Mouse (Mus musculus): Measurements from ENCODE around the gene Limch1. TPM values are rescaled to one million over a fixed set of nuclear protein-coding genes. Genes with fewer than 3 reads are reported as not detected.

Limch1 gene
- polyA plus RNA-seq, 1 experiment from 2014 or later = 41.5 TPM

DNA sequence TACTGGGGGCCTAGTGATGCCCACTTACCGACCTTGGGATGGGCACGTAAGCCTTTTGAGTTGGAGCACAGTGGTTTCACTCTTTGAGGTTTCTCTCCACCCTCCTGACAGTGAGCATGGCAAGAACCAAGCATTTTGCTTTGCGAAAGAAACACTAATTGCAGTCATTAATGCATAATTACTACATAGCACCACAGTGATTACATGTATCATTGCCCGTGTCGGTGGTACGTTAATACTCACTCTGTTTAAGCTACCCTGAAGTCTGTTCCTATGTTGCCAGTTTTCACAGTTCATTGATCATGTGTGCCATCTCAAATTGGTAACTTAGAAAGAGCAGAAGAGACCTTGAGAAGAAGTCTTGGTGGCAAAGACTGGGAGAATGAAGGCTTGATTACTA lies 127.1 kb downstream of the Limch1 start:
- 92% methylated on average over 6 of the region's 6 CpGs for WGBS
- H3K4me3 ChIP-seq = no peak overlapping the region
- ATAC-seq (ENCODE audit: low FRiP score, low read depth) = no peak

DNA sequence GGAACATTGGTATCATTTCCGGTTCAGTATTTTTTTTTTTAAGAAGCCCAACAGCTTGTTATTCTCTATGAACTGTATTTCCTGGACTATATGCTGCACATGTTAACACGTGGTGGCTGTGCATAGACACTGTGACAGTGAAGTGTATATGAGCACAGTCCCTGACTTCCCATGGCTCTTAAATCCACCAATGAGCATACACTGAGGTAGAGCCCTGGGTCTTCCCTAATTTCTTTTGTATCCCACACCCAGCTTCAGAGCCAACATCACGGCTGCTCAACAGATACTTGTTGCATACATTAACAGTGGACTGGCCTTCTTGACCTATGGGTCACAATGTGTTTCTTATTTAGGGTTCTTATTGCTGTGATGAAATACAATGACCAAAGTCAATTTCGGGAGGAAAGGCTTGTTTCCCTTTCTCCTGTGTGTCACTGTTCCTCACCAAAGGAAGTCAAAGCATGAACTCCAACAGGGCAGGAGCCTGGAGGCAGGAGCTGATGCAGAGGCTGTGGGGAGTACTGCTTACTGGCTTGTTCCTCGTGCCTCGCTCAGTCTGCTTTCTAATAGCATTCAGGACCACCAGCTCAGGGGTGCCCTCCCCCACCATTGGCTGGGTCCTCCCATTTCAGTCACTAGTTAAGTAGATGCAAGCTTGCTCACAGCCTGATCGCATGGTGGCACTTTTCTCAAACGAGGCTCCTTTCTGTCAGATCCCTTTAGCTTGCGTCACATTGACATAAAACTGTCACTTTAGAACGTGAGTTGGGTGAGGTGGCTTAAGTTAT lies 130.6 kb downstream of the Limch1 start:
- Histone ChIP-seq H3K27me3 (no peaks in the 10 kb centered on the region), H3K27ac (replicated peaks) (no peak overlapping the region), H3K4me2 (replicated peaks) (no peak overlapping the region), H3K36me3 (no peaks in the 10 kb centered on the region), H3K9me3 (no peaks in the 10 kb centered on the region), H3K9ac (replicated peaks) (no peak overlapping the region), H3K4me3 (no peak overlapping the region), H3K4me1 (peaks cover 3% of the 10 kb centered on the region; the same call in 1 of the 2 replicates)
- 48% methylated on average over 10 of the region's 10 CpGs for WGBS
- no peak for ATAC-seq (ENCODE audit: low FRiP score, low read depth)

More for the DNA sequence above, 127.1 kb downstream of the Limch1 start:
- no peaks in the 10 kb centered on the region for H3K36me3 ChIP-seq
- peaks cover 3% of the 10 kb centered on the region; the same call in 1 of the 2 replicates for H3K4me1 ChIP-seq
- no peaks in the 10 kb centered on the region for H3K9me3 ChIP-seq
- no peak overlapping the region for H3K9ac ChIP-seq (replicated peaks)
- no peak overlapping the region for H3K27ac ChIP-seq (replicated peaks)
- no peak overlapping the region for H3K4me2 ChIP-seq (replicated peaks)
- no peaks in the 10 kb centered on the region for H3K27me3 ChIP-seq

DNA sequence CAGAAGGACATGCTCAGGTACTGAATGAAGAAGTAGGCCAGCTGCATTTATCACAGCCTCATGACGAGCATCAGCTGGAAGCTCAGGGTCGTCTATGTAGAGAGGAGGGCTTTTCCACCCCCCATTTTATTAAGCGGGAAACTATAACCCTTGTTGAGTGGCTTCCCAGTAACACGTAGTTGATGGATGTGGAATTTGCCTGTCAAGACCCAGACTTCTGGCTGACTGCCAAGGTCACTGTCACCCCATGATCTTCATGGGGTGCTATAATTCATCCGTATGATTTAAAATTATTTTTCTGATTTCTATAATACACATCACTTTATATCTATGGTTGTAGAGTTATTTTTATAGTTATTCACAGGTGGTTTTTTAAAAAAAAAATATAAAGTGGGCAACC lies 131.4 kb downstream of the Limch1 start:
- Histone ChIP-seq H3K4me1 (peaks cover 3% of the 10 kb centered on the region; the same call in 1 of the 2 replicates), H3K27me3 (no peaks in the 10 kb centered on the region), H3K4me3 (no peak overlapping the region), H3K36me3 (no peaks in the 10 kb centered on the region), H3K4me2 (replicated peaks) (no peak overlapping the region), H3K9me3 (no peaks in the 10 kb centered on the region), H3K27ac (replicated peaks) (no peak overlapping the region), H3K9ac (replicated peaks) (no peak overlapping the region)
- WGBS = 83% methylated on average over 5 of the region's 5 CpGs
- ATAC-seq (ENCODE audit: low FRiP score, low read depth) = no peak

DNA sequence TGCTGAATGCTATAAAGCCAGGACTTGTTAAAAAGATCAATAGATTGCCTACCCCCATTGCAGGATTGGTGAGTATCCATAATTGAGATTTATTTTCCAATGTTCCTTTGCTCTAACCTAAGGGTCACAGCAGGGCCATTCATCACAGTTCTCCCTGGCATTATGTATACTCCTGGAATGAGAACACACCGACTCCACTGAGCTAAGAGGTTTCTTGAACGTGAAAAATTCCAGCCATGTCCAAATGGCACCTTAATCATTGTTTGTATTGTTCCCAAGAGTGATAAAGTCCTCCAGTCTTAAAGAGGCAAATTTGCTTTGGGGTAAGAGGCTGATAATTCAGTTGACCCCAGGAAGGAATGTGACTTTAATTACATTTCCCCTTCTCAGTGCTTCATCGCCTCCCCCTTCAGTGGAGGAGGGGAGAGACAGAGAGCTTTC lies 136.3 kb downstream of the Limch1 start:
- 60% methylated on average over 3 of the region's 3 CpGs for WGBS
- no peaks in the 10 kb centered on the region for H3K27me3 ChIP-seq
- ATAC-seq (ENCODE audit: low FRiP score, low read depth) = no peak

DNA sequence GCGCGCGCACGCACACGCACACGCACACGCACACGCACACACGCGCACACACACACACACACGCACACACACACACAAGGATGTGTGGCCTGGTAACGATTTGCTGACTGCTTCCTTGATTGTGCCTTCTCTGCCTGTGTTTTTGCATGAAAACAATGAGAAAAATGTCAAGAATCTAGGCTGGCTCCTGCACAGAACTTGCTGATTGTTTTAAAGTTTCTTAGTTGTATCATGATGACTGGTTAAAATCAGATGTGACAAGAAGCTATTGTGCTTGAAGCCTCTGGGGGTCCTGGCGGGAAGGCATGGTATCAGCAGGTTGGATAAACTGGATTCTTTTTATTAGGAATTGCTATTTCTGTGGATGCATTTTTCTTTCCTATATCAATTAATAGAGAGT lies 137.1 kb downstream of the Limch1 start:
- Histone ChIP-seq H3K9me3 (0 out of 2 replicates have a peak, but pooled peaks cover 7% of the 10 kb centered on the region), H3K9ac (replicated peaks) (no peak overlapping the region), H3K4me1 (no peaks in the 10 kb centered on the region), H3K27me3 (no peaks in the 10 kb centered on the region), H3K27ac (replicated peaks) (no peak overlapping the region), H3K4me3 (no peak overlapping the region), H3K4me2 (replicated peaks) (no peak overlapping the region), H3K36me3 (no peaks in the 10 kb centered on the region)
- WGBS = 88% methylated on average over 13 of the region's 13 CpGs
- no peak for ATAC-seq (ENCODE audit: low FRiP score, low read depth)

More for the DNA sequence above, 136.3 kb downstream of the Limch1 start:
- Histone ChIP-seq H3K9ac (replicated peaks) (no peak overlapping the region), H3K4me1 (no peaks in the 10 kb centered on the region), H3K4me2 (replicated peaks) (no peak overlapping the region), H3K4me3 (no peak overlapping the region), H3K36me3 (no peaks in the 10 kb centered on the region), H3K27ac (replicated peaks) (no peak overlapping the region), H3K9me3 (0 out of 2 replicates have a peak, but pooled peaks cover 7% of the 10 kb centered on the region)

DNA sequence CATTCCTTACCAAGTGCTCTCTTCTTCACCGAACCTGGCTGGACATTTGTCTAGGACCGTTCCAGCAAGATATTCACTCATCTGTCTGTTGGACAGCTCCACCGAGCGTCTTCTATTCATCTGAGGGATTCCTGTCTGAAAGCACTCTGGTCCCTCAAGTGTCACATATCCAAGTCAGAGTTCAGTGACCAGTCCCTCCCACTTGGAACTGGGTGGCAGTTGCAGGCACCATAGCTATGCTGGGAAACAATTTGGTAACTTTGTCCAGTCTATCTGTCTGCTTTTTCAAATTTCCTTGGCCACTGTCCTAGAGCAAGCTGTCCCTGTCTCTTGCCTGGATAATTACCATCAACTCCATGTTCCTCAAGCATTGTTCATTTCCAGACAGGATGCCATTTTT lies 138.9 kb downstream of the Limch1 start:
- H3K27ac ChIP-seq (replicated peaks) = no peak overlapping the region
- no peaks in the 10 kb centered on the region for H3K36me3 ChIP-seq
- H3K4me3 ChIP-seq = no peak overlapping the region
- 0 out of 2 replicates have a peak, but pooled peaks cover 7% of the 10 kb centered on the region for H3K9me3 ChIP-seq
- WGBS = 88% methylated on average over 4 of the region's 4 CpGs
- no peaks in the 10 kb centered on the region; the same call in 1 of the 2 replicates for H3K4me1 ChIP-seq
- H3K4me2 ChIP-seq (replicated peaks) = no peak overlapping the region
- H3K9ac ChIP-seq (replicated peaks) = no peak overlapping the region
- no peak for ATAC-seq (ENCODE audit: low FRiP score, low read depth)
- no peaks in the 10 kb centered on the region for H3K27me3 ChIP-seq

DNA sequence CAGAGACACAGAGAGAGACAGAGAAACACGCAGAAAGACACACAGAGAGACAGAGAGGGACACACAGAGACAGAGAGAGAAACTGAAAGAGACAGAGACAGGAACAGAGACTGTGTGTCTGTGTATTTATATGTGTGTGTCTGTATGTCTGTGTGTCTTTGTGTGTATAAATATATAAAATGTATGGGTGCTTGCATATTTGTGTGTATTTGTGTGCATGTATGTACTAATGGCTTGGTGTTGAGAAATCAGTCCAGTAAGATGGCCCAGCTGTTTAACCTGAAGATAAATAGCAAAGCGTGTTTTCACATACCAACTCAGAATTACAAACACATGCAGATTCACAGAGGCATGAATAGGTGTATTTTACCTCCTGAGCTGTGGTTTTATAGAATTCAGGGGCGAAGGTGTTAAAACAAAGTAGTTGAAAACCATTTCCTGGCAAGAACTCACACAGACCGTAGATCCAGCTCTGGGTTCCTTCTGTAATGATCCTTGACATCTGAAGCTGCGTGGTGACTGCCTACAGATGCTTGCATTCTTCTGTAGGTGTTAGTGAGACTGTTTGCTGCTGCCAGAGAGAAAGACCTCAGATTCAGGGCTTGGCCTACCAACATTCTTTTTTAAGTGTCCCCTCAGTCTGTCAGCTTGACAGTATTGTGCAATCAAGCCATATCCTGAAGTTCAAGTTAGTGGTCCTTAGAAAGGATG lies 140.9 kb downstream of the Limch1 start:
- Histone ChIP-seq H3K27me3 (no peaks in the 10 kb centered on the region), H3K9me3 (0 out of 2 replicates have a peak, but pooled peaks cover 7% of the 10 kb centered on the region), H3K27ac (replicated peaks) (no peak overlapping the region), H3K4me3 (no peak overlapping the region), H3K4me1 (no peaks in the 10 kb centered on the region; the same call in 1 of the 2 replicates), H3K9ac (replicated peaks) (no peak overlapping the region), H3K4me2 (replicated peaks) (no peak overlapping the region), H3K36me3 (no peaks in the 10 kb centered on the region)
- 84% methylated on average over 5 of the region's 5 CpGs for WGBS
- ATAC-seq (ENCODE audit: low FRiP score, low read depth) = no peak

DNA sequence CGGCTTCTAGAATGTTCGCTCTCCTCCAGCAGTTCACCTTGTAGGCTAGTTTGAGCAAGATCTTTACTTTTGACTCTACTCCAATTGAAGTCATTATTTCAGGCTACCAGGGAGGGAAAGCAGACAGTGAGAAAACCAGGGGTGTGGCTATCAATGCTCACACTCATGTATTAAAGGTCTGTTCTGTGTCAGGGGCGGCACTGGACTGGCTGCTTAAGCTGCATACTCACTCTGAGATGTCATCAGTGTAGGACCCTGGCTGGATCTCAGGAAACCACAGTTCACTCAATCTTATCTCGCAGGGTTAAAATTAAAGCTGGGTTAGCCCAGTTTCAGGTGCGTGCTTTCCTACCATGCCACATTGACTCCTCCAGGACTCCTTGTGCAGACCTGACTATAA lies 142.4 kb downstream of the Limch1 start:
- Histone ChIP-seq H3K4me3 (no peak overlapping the region), H3K4me1 (no peaks in the 10 kb centered on the region; the same call in 1 of the 2 replicates), H3K27me3 (no peaks in the 10 kb centered on the region), H3K4me2 (replicated peaks) (no peak overlapping the region), H3K36me3 (no peaks in the 10 kb centered on the region), H3K27ac (replicated peaks) (no peak overlapping the region), H3K9me3 (0 out of 2 replicates have a peak, but pooled peaks cover 7% of the 10 kb centered on the region), H3K9ac (replicated peaks) (no peak overlapping the region)
- ATAC-seq (ENCODE audit: low FRiP score, low read depth) = no peak
- 91% methylated on average over 5 of the region's 5 CpGs for WGBS

DNA sequence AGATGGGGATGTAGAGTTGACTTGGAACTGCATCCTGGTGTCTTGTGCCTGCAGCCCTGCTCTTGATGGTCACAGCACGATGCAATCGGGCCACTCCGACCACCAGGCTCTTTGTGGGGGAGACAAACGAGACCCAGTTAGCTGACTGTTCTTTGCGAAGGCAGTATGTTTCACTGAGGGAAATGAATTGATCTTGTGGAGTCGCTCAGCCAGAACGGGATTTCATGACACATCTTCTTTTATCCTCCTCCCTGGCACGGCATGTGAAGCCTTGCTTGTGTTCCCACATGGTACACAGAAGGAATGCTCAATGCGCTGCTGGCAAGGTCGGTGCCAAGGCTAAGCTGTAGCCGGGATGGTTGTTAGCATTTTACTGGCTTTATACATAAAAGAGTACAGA lies 143.7 kb downstream of the Limch1 start:
- no peak overlapping the region for H3K9ac ChIP-seq (replicated peaks)
- H3K9me3 ChIP-seq = 0 out of 2 replicates have a peak, but pooled peaks cover 7% of the 10 kb centered on the region
- H3K27ac ChIP-seq (replicated peaks) = no peak overlapping the region
- no peaks in the 10 kb centered on the region; the same call in 1 of the 2 replicates for H3K4me1 ChIP-seq
- no peaks in the 10 kb centered on the region for H3K27me3 ChIP-seq
- H3K4me2 ChIP-seq (replicated peaks) = no peak overlapping the region
- WGBS = 77% methylated on average over 11 of the region's 11 CpGs
- no peaks in the 10 kb centered on the region for H3K36me3 ChIP-seq
- no peak overlapping the region for H3K4me3 ChIP-seq
- ATAC-seq (ENCODE audit: low FRiP score, low read depth) = no peak

DNA sequence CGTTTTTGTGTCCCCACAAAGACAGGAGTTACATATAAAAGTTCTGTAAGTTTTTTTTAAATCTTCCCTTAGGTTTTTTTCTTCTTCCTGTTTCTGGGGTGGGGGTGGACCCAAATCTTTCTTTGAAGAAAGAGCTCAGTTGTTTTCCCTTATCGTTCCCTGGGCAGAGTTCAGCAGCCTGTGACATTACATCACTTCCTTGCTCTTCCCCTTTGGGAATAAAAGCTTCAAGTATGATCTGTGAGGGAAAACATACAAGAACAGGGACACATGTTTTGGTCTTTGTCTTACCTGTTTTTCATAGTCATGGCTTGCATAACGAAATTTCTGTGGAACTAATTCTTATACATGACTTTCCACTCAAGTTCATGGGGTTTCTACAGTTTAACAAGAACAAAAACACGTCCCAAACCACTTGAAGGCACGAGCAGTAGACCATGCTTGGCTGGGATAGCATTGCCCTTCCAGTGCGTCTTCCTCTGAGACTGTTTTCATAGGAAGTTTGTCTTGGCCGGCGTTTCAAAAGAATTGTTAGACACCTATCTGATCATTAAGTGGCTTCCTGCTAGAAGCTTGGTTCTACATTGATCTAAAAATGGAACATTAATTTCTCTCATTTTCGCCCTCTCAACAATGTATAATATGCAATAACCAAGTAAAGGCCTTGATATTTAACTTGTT lies 150.0 kb downstream of the Limch1 start:
- no peaks in the 10 kb centered on the region for H3K27me3 ChIP-seq
- H3K9me3 ChIP-seq = no peaks in the 10 kb centered on the region
- no peaks in the 10 kb centered on the region for H3K4me1 ChIP-seq
- H3K36me3 ChIP-seq = no peaks in the 10 kb centered on the region
- no peak overlapping the region for H3K4me2 ChIP-seq (replicated peaks)
- ATAC-seq (ENCODE audit: low FRiP score, low read depth) = no peak
- 83% methylated on average over 9 of the region's 9 CpGs for WGBS
- H3K9ac ChIP-seq (replicated peaks) = no peak overlapping the region
- no peak overlapping the region for H3K4me3 ChIP-seq
- no peak overlapping the region for H3K27ac ChIP-seq (replicated peaks)

DNA sequence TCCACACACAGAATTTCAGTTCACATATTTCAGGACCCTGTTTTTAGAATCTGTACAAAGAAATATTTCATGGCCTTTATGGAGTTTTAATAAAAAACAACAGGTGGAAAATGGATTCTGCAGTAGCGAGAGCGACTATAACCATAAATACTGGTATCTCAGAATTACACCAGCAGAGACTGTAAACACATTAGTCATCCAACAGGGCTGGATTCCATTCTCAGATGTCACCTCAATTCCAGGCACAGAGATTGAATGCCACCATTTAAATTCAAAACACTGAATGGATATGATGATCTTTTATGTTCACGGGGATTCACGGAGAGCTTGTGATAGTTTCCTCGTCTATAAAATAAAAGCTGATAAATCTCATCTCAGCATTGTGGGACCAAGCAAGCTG lies 152.0 kb downstream of the Limch1 start:
- Histone ChIP-seq H3K4me1 (no peaks in the 10 kb centered on the region), H3K9me3 (no peaks in the 10 kb centered on the region), H3K27ac (replicated peaks) (no peak overlapping the region), H3K4me3 (no peak overlapping the region), H3K9ac (replicated peaks) (no peak overlapping the region), H3K4me2 (replicated peaks) (no peak overlapping the region), H3K27me3 (no peaks in the 10 kb centered on the region), H3K36me3 (no peaks in the 10 kb centered on the region)
- 90% methylated on average over 5 of the region's 5 CpGs for WGBS
- no peak for ATAC-seq (ENCODE audit: low FRiP score, low read depth)

DNA sequence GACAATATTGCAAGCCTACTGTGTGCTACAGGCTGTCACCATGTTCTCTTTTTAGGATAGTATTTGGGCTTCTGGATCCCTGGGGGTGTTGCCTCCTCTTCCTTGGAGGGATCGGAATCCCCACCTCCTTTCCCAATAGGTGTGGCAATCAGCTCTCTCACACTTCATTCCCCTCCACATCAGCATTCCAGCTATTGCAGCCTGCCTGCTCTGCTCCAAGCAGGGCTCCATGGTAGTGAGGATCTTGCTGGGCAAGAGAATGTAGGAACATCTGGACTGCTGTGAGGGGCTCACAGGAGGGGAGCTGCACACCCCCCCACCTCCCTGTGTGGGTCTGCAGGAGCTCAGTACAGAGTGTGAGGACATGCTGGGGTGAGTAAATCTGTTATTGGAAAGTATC lies 152.6 kb downstream of the Limch1 start:
- WGBS = 84% methylated on average over 1 of the region's 1 CpGs
- H3K4me1 ChIP-seq = no peaks in the 10 kb centered on the region
- no peak overlapping the region for H3K4me2 ChIP-seq (replicated peaks)
- no peak overlapping the region for H3K27ac ChIP-seq (replicated peaks)
- no peak overlapping the region for H3K9ac ChIP-seq (replicated peaks)
- no peak overlapping the region for H3K4me3 ChIP-seq
- ATAC-seq (ENCODE audit: low FRiP score, low read depth) = no peak
- H3K9me3 ChIP-seq = no peaks in the 10 kb centered on the region
- no peaks in the 10 kb centered on the region for H3K36me3 ChIP-seq
- no peaks in the 10 kb centered on the region for H3K27me3 ChIP-seq
